Mouse (Mus musculus): ENCODE measurements around the gene Lama2. TPM values are rescaled to one million over a fixed set of nuclear protein-coding genes. Genes with fewer than 3 reads are reported as not detected.

Lama2 gene
- total RNA-seq, 1 experiment from 2014 or later: 0.05 TPM

GRCm38 (mm10) chr10:27223815-27224375, 395.7 kb downstream of the Lama2 start:
- ATAC-seq (replicated peaks in 1 of 2; ENCODE audit: insufficient read depth in 1 of 2, low FRiP score in 2 of 2, low TSS enrichment in 1 of 2, low read depth in 1 of 2, poor library complexity in 2 of 2, severe bottlenecking in 2 of 2): no peak

- ATAC-seq (replicated peaks in 1 of 2; ENCODE audit: insufficient read depth in 1 of 2, low FRiP score in 2 of 2, low TSS enrichment in 1 of 2, low read depth in 1 of 2, poor library complexity in 2 of 2, severe bottlenecking in 2 of 2): no peak
Observed at GRCm38 (mm10) chr10:27222639-27223315, 396.8 kb downstream of the Lama2 start.

DNA sequence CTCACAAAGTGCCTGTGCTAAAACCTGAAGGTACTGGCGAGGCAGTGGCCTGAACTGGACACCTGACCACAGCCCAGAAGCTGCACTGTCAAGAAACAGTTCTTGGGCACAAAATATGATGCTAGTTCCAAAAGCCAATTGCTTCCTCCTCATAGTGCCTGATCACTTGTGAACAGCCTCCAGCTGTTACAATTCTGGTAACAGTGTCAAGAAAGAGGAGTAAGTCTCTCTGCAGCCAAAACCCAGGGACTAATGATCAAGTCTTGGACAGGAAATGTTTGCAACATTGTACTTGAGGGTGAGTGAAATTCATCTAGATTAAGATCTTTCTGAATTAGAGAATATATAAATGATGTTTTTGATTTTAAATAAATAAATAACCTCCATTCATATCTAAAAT, 399.9 kb downstream of the Lama2 start:
- no peak for ATAC-seq (replicated peaks in 1 of 2; ENCODE audit: insufficient read depth in 1 of 2, low FRiP score in 2 of 2, low TSS enrichment in 1 of 2, low read depth in 1 of 2, poor library complexity in 2 of 2, severe bottlenecking in 2 of 2)

GRCm38 (mm10) chr10:27207320-27207719, 412.2 kb downstream of the Lama2 start:
- no peak for ATAC-seq (replicated peaks in 1 of 2; ENCODE audit: insufficient read depth in 1 of 2, low FRiP score in 2 of 2, low TSS enrichment in 1 of 2, low read depth in 1 of 2, poor library complexity in 2 of 2, severe bottlenecking in 2 of 2)

- ATAC-seq (replicated peaks in 1 of 2; ENCODE audit: insufficient read depth in 1 of 2, low FRiP score in 2 of 2, low TSS enrichment in 1 of 2, low read depth in 1 of 2, poor library complexity in 2 of 2, severe bottlenecking in 2 of 2): no peak
Observed at GRCm38 (mm10) chr10:27198443-27198842, 421.1 kb downstream of the Lama2 start.

- no peak for ATAC-seq (replicated peaks in 1 of 2; ENCODE audit: insufficient read depth in 1 of 2, low FRiP score in 2 of 2, low TSS enrichment in 1 of 2, low read depth in 1 of 2, poor library complexity in 2 of 2, severe bottlenecking in 2 of 2)
Observed at GRCm38 (mm10) chr10:27193986-27194908, 425.3 kb downstream of the Lama2 start.

- no peak for ATAC-seq (replicated peaks in 1 of 2; ENCODE audit: insufficient read depth in 1 of 2, low FRiP score in 2 of 2, low TSS enrichment in 1 of 2, low read depth in 1 of 2, poor library complexity in 2 of 2, severe bottlenecking in 2 of 2)
Observed at GRCm38 (mm10) chr10:27188630-27189365, 430.8 kb downstream of the Lama2 start.

DNA sequence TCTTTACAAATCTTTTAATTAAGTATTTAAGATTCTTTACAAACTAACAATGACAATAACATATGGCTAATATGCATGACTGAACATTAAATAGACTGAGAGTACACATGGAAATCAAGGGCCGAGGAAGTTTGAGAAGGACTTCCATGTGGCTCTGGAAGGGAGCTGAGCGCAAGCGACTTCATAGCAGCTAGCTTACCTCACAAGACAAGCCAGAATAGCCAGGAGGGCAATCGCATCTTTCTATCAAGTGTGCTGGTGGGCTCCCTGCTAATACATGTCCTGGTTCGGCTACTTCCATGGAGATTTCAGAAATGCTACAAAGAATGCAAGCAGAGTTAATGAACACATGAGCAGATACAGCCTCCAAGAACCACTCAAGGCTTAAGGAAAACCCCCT, 435.4 kb downstream of the Lama2 start:
- no peak for ATAC-seq (replicated peaks in 1 of 2; ENCODE audit: insufficient read depth in 1 of 2, low FRiP score in 2 of 2, low TSS enrichment in 1 of 2, low read depth in 1 of 2, poor library complexity in 2 of 2, severe bottlenecking in 2 of 2)

DNA sequence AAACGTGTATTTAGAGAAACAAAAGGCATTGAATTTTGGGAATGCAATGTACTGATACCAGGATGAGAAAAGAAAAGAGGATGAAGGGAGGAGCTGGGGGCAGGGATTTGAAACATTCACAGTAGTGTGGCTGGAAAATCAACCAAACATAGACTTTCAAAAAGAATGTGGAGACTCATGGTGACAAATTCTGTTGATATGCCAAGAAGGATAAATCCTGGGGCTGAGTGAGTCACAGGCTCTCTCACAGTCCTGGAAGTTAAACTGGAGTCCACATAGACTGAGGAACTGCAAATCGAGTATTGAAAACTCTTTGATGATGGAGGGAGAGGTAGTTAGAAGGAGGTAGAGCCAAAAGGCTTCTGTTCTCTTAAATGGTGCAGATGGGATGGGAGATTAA, 445.3 kb downstream of the Lama2 start:
- no peak for ATAC-seq (replicated peaks in 1 of 2; ENCODE audit: insufficient read depth in 1 of 2, low FRiP score in 2 of 2, low TSS enrichment in 1 of 2, low read depth in 1 of 2, poor library complexity in 2 of 2, severe bottlenecking in 2 of 2)

- no peak for ATAC-seq (replicated peaks in 1 of 2; ENCODE audit: insufficient read depth in 1 of 2, low FRiP score in 2 of 2, low TSS enrichment in 1 of 2, low read depth in 1 of 2, poor library complexity in 2 of 2, severe bottlenecking in 2 of 2)
Observed at GRCm38 (mm10) chr10:27164738-27165137, 454.8 kb downstream of the Lama2 start.

- ATAC-seq (replicated peaks in 1 of 2; ENCODE audit: insufficient read depth in 1 of 2, low FRiP score in 2 of 2, low TSS enrichment in 1 of 2, low read depth in 1 of 2, poor library complexity in 2 of 2, severe bottlenecking in 2 of 2): no peak
Observed at GRCm38 (mm10) chr10:27162364-27162763, 457.2 kb downstream of the Lama2 start.

DNA sequence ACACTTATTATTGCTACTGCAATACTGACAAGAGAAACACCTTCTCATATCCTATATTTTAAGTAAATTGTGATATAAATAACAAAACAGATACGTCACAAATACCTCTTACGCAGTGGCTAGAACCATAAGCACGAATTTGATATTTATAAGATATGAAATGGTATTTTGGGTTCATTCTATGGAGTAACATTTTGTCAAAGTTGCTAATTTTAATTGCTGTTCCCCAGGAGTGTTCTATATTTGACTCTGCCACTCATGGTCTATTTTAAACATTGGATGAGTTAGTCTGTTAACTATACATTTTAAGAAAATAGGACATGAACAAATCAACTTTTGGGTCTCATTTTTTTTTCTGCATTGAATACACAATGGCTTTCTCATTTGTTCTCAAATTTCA, 469.3 kb downstream of the Lama2 start:
- no peak for ATAC-seq (replicated peaks in 1 of 2; ENCODE audit: insufficient read depth in 1 of 2, low FRiP score in 2 of 2, low TSS enrichment in 1 of 2, low read depth in 1 of 2, poor library complexity in 2 of 2, severe bottlenecking in 2 of 2)

DNA sequence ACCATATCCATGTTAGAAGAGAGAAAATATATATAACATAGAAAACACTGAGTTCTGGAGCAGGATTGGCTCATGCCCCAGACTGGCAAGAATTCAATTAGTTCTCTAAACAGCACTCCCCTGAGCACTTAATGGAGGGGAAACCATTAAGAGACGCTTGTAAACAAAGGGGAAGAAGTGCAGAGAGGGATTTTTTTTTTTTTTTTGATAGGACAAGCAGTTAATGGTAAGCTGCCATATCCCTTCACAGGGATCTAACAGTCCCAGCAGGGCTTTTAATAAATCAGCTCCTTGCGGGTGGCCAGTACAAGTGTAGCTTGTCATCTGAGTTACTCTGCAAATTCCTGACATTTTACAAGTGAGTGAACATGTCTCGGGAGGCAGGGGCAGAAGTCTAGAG, 479.1 kb downstream of the Lama2 start:
- no peak for ATAC-seq (replicated peaks in 1 of 2; ENCODE audit: insufficient read depth in 1 of 2, low FRiP score in 2 of 2, low TSS enrichment in 1 of 2, low read depth in 1 of 2, poor library complexity in 2 of 2, severe bottlenecking in 2 of 2)

DNA sequence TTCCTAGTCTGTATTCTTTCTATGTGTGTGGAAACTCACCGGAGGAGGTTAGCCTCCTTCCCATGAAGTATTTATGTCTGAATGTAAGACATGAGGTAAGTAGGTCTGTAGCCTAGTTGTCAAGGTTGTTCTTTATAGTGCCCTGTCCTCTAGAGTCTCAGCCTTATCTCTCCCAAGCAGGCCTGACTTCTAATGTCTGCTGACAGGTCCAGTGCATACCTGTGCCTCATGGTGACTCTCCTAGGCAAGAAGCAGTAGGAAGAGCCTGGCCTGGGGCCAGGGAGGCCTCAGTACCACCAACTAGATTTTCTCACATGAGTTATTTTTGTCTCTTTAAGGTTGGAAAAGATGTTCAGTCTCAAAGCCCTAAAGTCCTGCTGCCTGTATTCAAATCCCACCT, 483.8 kb downstream of the Lama2 start:
- no peak for ATAC-seq (replicated peaks in 1 of 2; ENCODE audit: insufficient read depth in 1 of 2, low FRiP score in 2 of 2, low TSS enrichment in 1 of 2, low read depth in 1 of 2, poor library complexity in 2 of 2, severe bottlenecking in 2 of 2)

GRCm38 (mm10) chr10:27133135-27133534, 486.4 kb downstream of the Lama2 start:
- peak; percentile 67 to 72; a peak in 3 of 4 replicates for ATAC-seq (replicated peaks in 1 of 2; ENCODE audit: insufficient read depth in 1 of 2, low FRiP score in 2 of 2, low TSS enrichment in 1 of 2, low read depth in 1 of 2, poor library complexity in 2 of 2, severe bottlenecking in 2 of 2)

DNA sequence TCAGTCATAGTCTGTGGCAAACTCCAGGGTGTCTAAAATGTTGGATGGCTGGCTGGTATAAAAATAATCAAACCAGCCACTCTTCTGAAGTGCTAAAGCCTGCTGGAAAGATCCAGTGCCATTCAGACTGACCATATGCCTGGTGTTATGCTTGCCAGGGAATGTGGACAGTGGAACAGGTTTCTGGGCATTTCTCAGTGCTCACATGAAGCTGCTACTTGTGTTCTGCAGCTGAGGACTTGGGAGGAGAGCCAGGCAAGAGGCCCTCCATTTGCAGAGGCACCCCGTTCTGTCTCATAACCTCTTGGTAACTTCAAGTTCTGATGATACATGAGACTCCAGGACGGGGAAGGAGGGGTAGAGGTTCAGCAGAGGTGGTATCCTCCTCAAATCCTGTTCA, 492.1 kb downstream of the Lama2 start:
- ATAC-seq (replicated peaks in 1 of 2; ENCODE audit: insufficient read depth in 1 of 2, low FRiP score in 2 of 2, low TSS enrichment in 1 of 2, low read depth in 1 of 2, poor library complexity in 2 of 2, severe bottlenecking in 2 of 2): no peak

DNA sequence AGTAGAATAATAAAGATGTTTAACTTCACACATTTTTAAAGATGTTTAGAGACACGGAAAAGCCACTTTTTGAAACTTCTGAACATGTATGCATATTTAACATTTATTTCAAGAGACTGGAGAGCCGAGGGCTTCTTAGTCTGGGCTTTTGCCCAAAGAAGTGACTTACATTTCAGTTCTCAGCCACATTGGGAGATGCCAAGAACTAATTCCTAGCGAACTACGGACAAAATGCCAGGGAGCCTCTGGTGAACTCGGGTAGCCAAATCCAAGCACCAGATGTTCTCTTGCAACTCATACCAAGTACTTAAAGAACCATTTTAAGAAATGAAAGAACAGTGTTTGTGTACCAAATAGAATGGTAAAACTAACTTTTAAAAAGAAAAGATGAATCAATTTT, 495.8 kb downstream of the Lama2 start:
- no peak for ATAC-seq (replicated peaks in 1 of 2; ENCODE audit: insufficient read depth in 1 of 2, low FRiP score in 2 of 2, low TSS enrichment in 1 of 2, low read depth in 1 of 2, poor library complexity in 2 of 2, severe bottlenecking in 2 of 2)

DNA sequence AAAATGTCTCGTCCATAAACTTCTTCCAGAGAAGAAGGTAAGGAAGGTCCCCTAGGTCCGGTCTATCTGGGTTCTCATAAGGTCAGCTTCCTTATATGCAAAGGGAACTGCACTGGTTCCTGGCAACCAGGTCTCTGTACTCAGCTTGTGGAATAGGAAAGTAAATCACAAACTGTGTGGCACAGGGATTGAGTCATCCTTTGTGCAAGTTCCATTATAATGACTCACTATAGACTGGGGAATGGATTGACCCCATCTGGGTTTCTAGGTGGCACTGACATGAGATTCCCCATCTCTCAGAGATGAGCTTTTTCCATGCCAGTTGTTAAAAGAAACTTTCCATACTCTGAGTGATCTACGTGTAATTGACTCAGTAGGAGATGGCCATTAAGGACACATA, 501.7 kb downstream of the Lama2 start:
- ATAC-seq (replicated peaks in 1 of 2; ENCODE audit: insufficient read depth in 1 of 2, low FRiP score in 2 of 2, low TSS enrichment in 1 of 2, low read depth in 1 of 2, poor library complexity in 2 of 2, severe bottlenecking in 2 of 2): no peak

Data from hematopoietic stem cell, adult 5-6 weeks (primary cell).